Mouse (Mus musculus) CH12.LX (cell line): Measurements from ENCODE around the gene Riok1. TPM values are rescaled to one million over a fixed set of nuclear protein-coding genes. Genes with fewer than 3 reads are reported as not detected.

Source experiments
- DNase-seq: peaks from one replicate; pipeline ENCODE4 v3.0.0-alpha.2; 2013; ENCODE audit errors: extremely low read depth
- H3K27ac ChIP-seq: 2 replicates; pipeline ENCODE4 v1.5.1; 2012; ENCODE audit warnings: low read depth, mild to moderate bottlenecking, control low read depth, moderate library complexity; ENCODE audit not compliant: insufficient read depth
- H3K27me3 ChIP-seq: replicated peaks from 2 replicates; pipeline ENCODE3; 2012; ENCODE audit warnings: inconsistent platforms
- H3K36me3 ChIP-seq, 2 experiments: replicated peaks in 1 of 2; 2 replicates each; pipeline versions ENCODE3 to v1.6.1; 2012; ENCODE audit warnings: inconsistent platforms in 1 of 2, low read length in 1 of 2, mild to moderate bottlenecking in 1 of 2, mixed read lengths in 1 of 2, moderate library complexity in 1 of 2; ENCODE audit not compliant: control insufficient read depth in 1 of 2, insufficient read depth in 1 of 2
- H3K4me1 ChIP-seq, 2 experiments: 2 replicates each; pipeline ENCODE4 v1.6.1; 2012; ENCODE audit warnings: inconsistent platforms in 1 of 2, moderate library complexity in 1 of 2; ENCODE audit not compliant: insufficient read depth in 2 of 2, control insufficient read depth in 1 of 2
- H3K4me2 ChIP-seq: 2 replicates; pipeline ENCODE4 v1.6.1; 2012; ENCODE audit warnings: low read depth, mild to moderate bottlenecking, control low read depth; ENCODE audit not compliant: poor library complexity, insufficient read depth, severe bottlenecking
- H3K4me3 ChIP-seq, 3 experiments: fragments of 150-350 bp in 1 of 3; sonication (generic) in 1 of 3; replicated peaks in 1 of 3; 2 replicates each; pipeline versions ENCODE3 to v1.5.1; 2011 to 2012; ENCODE audit warnings: low read depth in 2 of 3, low read length in 2 of 3, mild to moderate bottlenecking in 2 of 3, moderate library complexity in 2 of 3, control low read depth in 1 of 3, improper control_type of control experiment in 1 of 3, inconsistent platforms in 1 of 3, mixed read lengths in 1 of 3; ENCODE audit not compliant: poor library complexity in 1 of 3
- H3K79me2 ChIP-seq: replicated peaks from 2 replicates; pipeline ENCODE4 v1.6.1; 2012; ENCODE audit warnings: mild to moderate bottlenecking, moderate library complexity; ENCODE audit not compliant: control insufficient read depth, poor library complexity, insufficient read depth, severe bottlenecking; ENCODE audit errors: extremely low read depth
- H3K9ac ChIP-seq: 2 replicates; pipeline ENCODE4 v1.6.1; 2012; ENCODE audit warnings: low read depth, mild to moderate bottlenecking, control low read depth, moderate library complexity; ENCODE audit not compliant: insufficient read depth
- H3K9me3 ChIP-seq: replicated peaks from 2 replicates; pipeline ENCODE3; 2012; ENCODE audit warnings: low read length, inconsistent platforms, mixed read lengths
- CTCF ChIP-seq, 2 experiments: IDR thresholded peaks in 1 of 2; conservative IDR thresholded peaks in 1 of 2; 2 replicates each; pipeline ENCODE4 v1.5.1; 2011 to 2012; ENCODE audit warnings: low read depth in 2 of 2, low read length in 2 of 2, improper control_type of control experiment in 1 of 2, inconsistent platforms in 1 of 2, mild to moderate bottlenecking in 1 of 2, moderate library complexity in 1 of 2
- E2F4 ChIP-seq: IDR thresholded peaks from 2 replicates; pipeline ENCODE4 v1.6.1; 2011; ENCODE audit warnings: low read depth, low read length, improper control_type of control experiment; ENCODE audit not compliant: insufficient replicate concordance
- EP300 ChIP-seq: IDR thresholded peaks from 2 replicates; pipeline ENCODE4 v1.6.1; 2011; ENCODE audit warnings: low read length, improper control_type of control experiment
- JUND ChIP-seq: conservative IDR thresholded peaks from 2 replicates; pipeline ENCODE4 v1.6.1; 2011; ENCODE audit warnings: low read depth, low read length, improper control_type of control experiment
- NELFE ChIP-seq: IDR thresholded peaks from 2 replicates; pipeline ENCODE4 v1.6.1; 2011; ENCODE audit warnings: low read depth, low read length, improper control_type of control experiment
- SIN3A ChIP-seq: IDR thresholded peaks from 2 replicates; pipeline ENCODE4 v1.6.1; 2012; ENCODE audit warnings: low read length, improper control_type of control experiment, inconsistent platforms
- UBTF ChIP-seq: IDR thresholded peaks from 2 replicates; pipeline ENCODE4 v1.6.1; 2012; ENCODE audit warnings: low read depth, mild to moderate bottlenecking, inconsistent platforms, low read length, improper control_type of control experiment, moderate library complexity
- USF1 ChIP-seq: IDR thresholded peaks from 2 replicates; pipeline ENCODE4 v1.6.1; 2014; ENCODE audit warnings: low read depth, mild to moderate bottlenecking, inconsistent platforms, low read length, improper control_type of control experiment
- ZNF384 ChIP-seq: IDR thresholded peaks from 2 replicates; pipeline ENCODE4 v1.6.1; 2012; ENCODE audit warnings: low read depth, low read length, improper control_type of control experiment, inconsistent platforms
- dilution Hi-C: fragments of 300-500 bp; cut with MboI; formaldehyde crosslinking; loops from 2 replicates; pipeline ENCODE4 v1.14.3; 2020; ENCODE audit warnings: low sequenced_read_pairs; ENCODE audit not compliant: extremely low pct_unique_long_range_greater_than_20kb, extremely low pct_ligation_motif_present
- in situ Hi-C: fragments of 300-500 bp; cut with MboI; formaldehyde crosslinking; loops from 3 replicates; pipeline ENCODE4 v1.14.3; 2019; ENCODE audit warnings: low sequenced_read_pairs, low pct_ligation_motif_present, low pct_unique_long_range_greater_than_20kb, mixed read lengths
- polyA plus RNA-seq: library from polyadenylated mRNA; unstranded; fragments of >175 nt; gene quantifications from 2 replicates; pipeline ENCODE4 v1.2.1, GENCODE M21; 2012; ENCODE audit warnings: low read depth; ENCODE audit not compliant: insufficient read length
- total RNA-seq, 2 experiments: library from RNA; depleted of rRNA; stranded (reverse); fragments of 300-350 nt in 1 of 2; fragments of >200 nt in 1 of 2; gene quantifications; 2 replicates each; pipeline ENCODE4 v1.2.3; 2012 to 2014

Gene Riok1
- total and polyA plus RNA-seq, 3 experiments, result 33.9 to 67.0 (median 52.4) TPM

DNA sequence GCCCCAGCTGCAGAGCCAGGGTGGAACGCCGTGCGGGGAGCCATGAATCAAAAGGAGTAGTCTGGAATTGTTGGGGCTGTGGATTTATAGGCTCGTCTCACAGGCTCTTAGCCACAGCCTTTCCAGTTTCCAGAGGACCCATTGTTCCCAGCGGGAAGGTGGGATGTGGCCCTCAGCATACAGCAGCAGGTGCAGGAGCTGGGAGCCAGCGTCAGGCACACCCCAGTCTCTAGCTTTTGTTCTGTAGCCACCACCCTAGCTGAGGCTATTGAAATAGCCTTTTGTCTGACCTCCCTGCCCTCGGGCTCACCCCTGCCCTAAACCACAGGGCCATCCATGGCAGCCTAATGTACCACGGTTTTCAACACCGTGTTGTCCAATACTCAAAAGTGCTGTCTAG lies 72.3 kb downstream of the Riok1 start:
- Histone ChIP-seq H3K4me3 (no peak overlapping the region), H3K9me3 (no peaks in the 10 kb centered on the region), H3K36me3 (no peaks in the 10 kb centered on the region), H3K27ac (no peak overlapping the region), H3K4me2 (no peak overlapping the region), H3K79me2 (no peaks in the 10 kb centered on the region), H3K9ac (no peak overlapping the region), H3K27me3 (no peaks in the 10 kb centered on the region), H3K4me1 (no peaks in the 10 kb centered on the region)
- in situ Hi-C loops, result no loop called here
- TF ChIP-seq UBTF, result no peak
- TF ChIP-seq NELFE, result no peak
- no peak for TF ChIP-seq CTCF (conservative IDR thresholded peaks at IDR 0.05 in 1 of 2, IDR thresholded peaks at IDR 0.05 in 1 of 2; ENCODE audit: low read depth in 2 of 2, low read length in 2 of 2)
- no peak for TF ChIP-seq ZNF384
- no peak for TF ChIP-seq SIN3A
- TF ChIP-seq USF1, result no peak
- no peak for TF ChIP-seq JUND
- no peak for TF ChIP-seq E2F4
- no peak for TF ChIP-seq EP300
- dilution Hi-C loops, result no loop called here
- no peak for DNase-seq

Other genes starting within 250 kb of the Riok1 start
- gene Ssr1, start 42.8 kb upstream of the Riok1 start, total RNA-seq (2012; rRNA removed), result 67.1 and 85.9 TPM in 2 replicates
- gene Ssr1, start 42.8 kb upstream of the Riok1 start, total RNA-seq (2014; rRNA removed), result 145 and 150 TPM in 2 replicates
- gene Ssr1, start 42.8 kb upstream of the Riok1 start, polyA plus RNA-seq, result 163 and 167 TPM in 2 replicates
- gene Cage1, start 74 bp downstream of the Riok1 start, total RNA-seq (2012; rRNA removed), result 1.1 and 1.2 TPM in 2 replicates
- gene Cage1, start 74 bp downstream of the Riok1 start, total RNA-seq (2014; rRNA removed), result 1.3 and 1.6 TPM in 2 replicates
- 1.4 and 1.5 TPM in 2 replicates for gene Cage1, start 74 bp downstream of the Riok1 start, polyA plus RNA-seq
- gene Dsp, start 114.3 kb downstream of the Riok1 start, total RNA-seq (2012; rRNA removed), result 0.17 and 0.21 TPM in 2 replicates
- not detected in 2 replicates for gene Dsp, start 114.3 kb downstream of the Riok1 start, total RNA-seq (2014; rRNA removed)
- gene Dsp, start 114.3 kb downstream of the Riok1 start, polyA plus RNA-seq, result 0.04 TPM in 1 of 2 replicates, not detected in the other
- 45.8 and 52.8 TPM in 2 replicates for gene Snrnp48, start 167.9 kb downstream of the Riok1 start, total RNA-seq (2012; rRNA removed)
- 42.4 and 46.7 TPM in 2 replicates for gene Snrnp48, start 167.9 kb downstream of the Riok1 start, total RNA-seq (2014; rRNA removed)
- 90.2 and 103 TPM in 2 replicates for gene Snrnp48, start 167.9 kb downstream of the Riok1 start, polyA plus RNA-seq